Mouse (Mus musculus) G1E (cell line): ENCODE results near the gene Ccr10.

Experiments
- CTCF ChIP-seq: IDR thresholded peaks from 2 replicates; pipeline ENCODE4 v1.5.1; 2012; ENCODE audit warnings: low read depth, low read length, inconsistent platforms, mixed read lengths
- GATA1 ChIP-seq: IDR thresholded peaks from 2 replicates; pipeline ENCODE4 v1.6.1; 2012; ENCODE audit warnings: borderline replicate concordance, low read length, inconsistent platforms, mixed read lengths
- GATA2 ChIP-seq: IDR thresholded peaks from 2 replicates; pipeline ENCODE4 v1.6.1; 2012; ENCODE audit warnings: low read depth, low read length, inconsistent platforms, borderline replicate concordance
- POLR2AphosphoS5 ChIP-seq: IDR thresholded peaks from 2 replicates; pipeline ENCODE4 v1.6.1; 2012; ENCODE audit warnings: low read depth, low read length, inconsistent platforms; ENCODE audit not compliant: insufficient replicate concordance
- TAL1 ChIP-seq: conservative IDR thresholded peaks from 2 replicates; pipeline ENCODE4 v1.6.1; 2012; ENCODE audit warnings: low read depth, low read length, inconsistent platforms, mixed read lengths

DNA sequence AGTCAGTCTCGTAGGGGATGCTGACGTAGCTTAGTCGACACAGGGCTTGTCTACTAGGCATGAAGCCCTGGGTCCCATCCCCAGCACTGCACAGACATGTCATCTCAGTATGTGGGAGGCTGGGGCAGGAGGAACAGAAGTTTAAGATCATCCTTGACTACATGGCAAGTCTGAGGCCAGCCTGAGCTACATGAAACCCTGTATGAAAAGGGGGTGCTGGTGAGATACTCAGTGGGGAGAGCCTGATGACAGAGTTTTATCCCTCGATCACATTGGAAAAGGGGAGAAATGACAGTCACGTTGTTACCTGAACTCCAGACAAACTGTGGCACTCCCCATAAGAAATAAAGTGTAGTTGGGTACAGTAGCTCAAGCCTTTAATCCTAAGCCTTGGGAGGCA is 12.3 kb upstream of the Ccr10 start:
- no peak for TF ChIP-seq GATA1
- TF ChIP-seq CTCF, result no peak
- TF ChIP-seq TAL1, result no peak
- TF ChIP-seq GATA2, result no peak
- no peak for TF ChIP-seq POLR2AphosphoS5
